Mouse (Mus musculus) small intestine, adult 2 months (tissue): ENCODE measurements around the gene Liph.

Experiments
- CTCF ChIP-seq: fragments of 200-500 bp; IDR thresholded peaks from 2 replicates; pipeline ENCODE4 v1.5.1; 2012; ENCODE audit warnings: low read depth, mild to moderate bottlenecking, control low read depth, inconsistent platforms, low read length, moderate library complexity, mixed read lengths; ENCODE audit not compliant: insufficient replicate concordance, insufficient read length; ENCODE audit errors: extremely low read depth
- POLR2A ChIP-seq: fragments of 200-500 bp; IDR thresholded peaks from 2 replicates; pipeline ENCODE4 v1.6.1; 2012; ENCODE audit warnings: low read depth, mild to moderate bottlenecking, control low read depth, inconsistent platforms, low read length, moderate library complexity

- TF ChIP-seq CTCF (no peak), POLR2A (no peak)
Measured at GRCm38 (mm10) chr16:21983581-21983980, 11.9 kb downstream of the Liph start.
